Comparison of ENCODE assay signal across 20 mouse cellular contexts in the genomic region with DNA sequence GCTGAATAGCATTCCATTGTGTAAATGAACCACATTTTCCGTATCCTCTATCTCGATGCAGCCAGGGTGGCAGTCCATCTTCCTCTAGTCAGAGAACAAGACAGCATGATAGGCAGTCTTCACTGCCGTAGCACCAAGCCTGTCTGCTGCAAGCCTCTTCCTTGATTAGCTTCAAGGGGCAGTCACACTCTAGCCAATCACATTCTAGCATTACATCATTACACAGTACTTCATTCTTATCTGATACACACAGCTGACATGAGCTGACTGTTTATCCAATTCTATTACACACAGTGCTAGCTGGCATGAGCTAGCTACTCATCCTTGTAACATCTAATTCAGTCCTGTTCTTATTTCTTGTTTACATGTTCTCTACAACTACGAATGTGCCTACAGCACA.
DNase-seq lines count a peak whose midpoint lies in the region; ATAC-seq and TF ChIP-seq lines count a peak whose summit lies in the region.
"Had no signal": no experiment of that assay in that cellular context is flagged by ENCODE, and none has a peak within 500 bp of the region (broad histone marks: within the 10 kb centered on the region; RNA-seq: fewer than 3 reads in every experiment).

No protein-coding gene starts in this region.

- DNase-seq in liver, embryonic 11.5 days (ENCODE audit: low spot score), result no peak
- no peak for DNase-seq in lung, postnatal 36 days
- peak; percentile 29 for DNase-seq in MEL (ENCODE audit: low read depth, low spot score)
- DNase-seq in heart, adult 2 months, result no peak
- DNase-seq in embryo, embryonic 10 days (ENCODE audit: low spot score), result no peak
- DNase-seq: adrenal gland, adult 8-10 months; adrenal gland, postnatal 36 days; cerebellum, adult 11-12 months; cerebellum, adult 9-10 months; cerebellum, postnatal 25 days; gastrocnemius, postnatal 14 days had no signal

- no peaks in the 10 kb centered on the region for H3K79me2 ChIP-seq in MEL (ENCODE audit: control insufficient read depth, insufficient read depth, low read length, poor library complexity)
- no peaks in the 10 kb centered on the region for H3K79me2 ChIP-seq in heart, adult 2 months (replicated peaks; ENCODE audit: control insufficient read depth, insufficient read depth, low read length)

- H3K27me3 ChIP-seq in liver, embryonic 12.5 days (replicated peaks), result no peaks in the 10 kb centered on the region
- H3K27me3 ChIP-seq in liver, embryonic 11.5 days (replicated peaks; ENCODE audit: control insufficient read depth, insufficient read depth, low read length), result no peaks in the 10 kb centered on the region
- no peaks in the 10 kb centered on the region for H3K27me3 ChIP-seq in lung, embryonic 15.5 days
- H3K27me3 ChIP-seq in MEL (ENCODE audit: control insufficient read depth in 1 of 2, insufficient read depth in 2 of 2, low read length in 2 of 2), result no peaks in the 10 kb centered on the region; a peak in 1 of 4 replicates
- no peaks in the 10 kb centered on the region for H3K27me3 ChIP-seq in liver, embryonic 15.5 days
- no peaks in the 10 kb centered on the region for H3K27me3 ChIP-seq in heart, adult 2 months (ENCODE audit: control insufficient read depth, insufficient read depth, low read length)
- H3K27me3 ChIP-seq: embryonic facial prominence, embryonic 13.5 days; forebrain, embryonic 12.5 days; heart, embryonic 12.5 days had no signal

- no peak for TF ChIP-seq EP300 in MEL (IDR thresholded peaks at IDR 0.05; ENCODE audit: low read depth in 1 of 2, low read length in 2 of 2)
- no peak for TF ChIP-seq EP300 in heart, adult 2 months (IDR thresholded peaks at IDR 0.05; ENCODE audit: insufficient read depth, low read depth, low read length)

- no peaks in the 10 kb centered on the region for H3K4me1 ChIP-seq in liver, embryonic 12.5 days
- H3K4me1 ChIP-seq in liver, embryonic 11.5 days (replicated peaks; ENCODE audit: control insufficient read depth, insufficient read depth, low read length), result no peaks in the 10 kb centered on the region
- H3K4me1 ChIP-seq in lung, embryonic 15.5 days, result no peaks in the 10 kb centered on the region; the same call in 1 of the 2 replicates
- H3K4me1 ChIP-seq in MEL (ENCODE audit: control insufficient read depth in 1 of 2, insufficient read depth in 2 of 2, low read length in 2 of 2), result no peaks in the 10 kb centered on the region
- no peaks in the 10 kb centered on the region for H3K4me1 ChIP-seq in liver, embryonic 15.5 days (replicated peaks)
- H3K4me1 ChIP-seq in heart, adult 2 months (ENCODE audit: control insufficient read depth, insufficient read depth, low read length), result no peaks in the 10 kb centered on the region
- H3K4me1 ChIP-seq: embryonic facial prominence, embryonic 13.5 days; forebrain, embryonic 12.5 days; heart, embryonic 12.5 days; hindbrain, embryonic 10.5 days had no signal

- TF ChIP-seq POLR2A in MEL (IDR thresholded peaks at IDR 0.05; ENCODE audit: control insufficient read depth in 1 of 2, insufficient read depth in 1 of 2, low read depth in 1 of 2, low read length in 2 of 2, poor library complexity in 1 of 2), result no peak
- no peak for TF ChIP-seq POLR2A in heart, adult 2 months (IDR thresholded peaks at IDR 0.05; ENCODE audit: insufficient read depth, low read depth, low read length)

- H3K9me3 ChIP-seq in liver, embryonic 12.5 days (replicated peaks), result no peaks in the 10 kb centered on the region
- no peaks in the 10 kb centered on the region for H3K9me3 ChIP-seq in liver, embryonic 11.5 days (ENCODE audit: control insufficient read depth, low read length)
- H3K9me3 ChIP-seq in lung, embryonic 15.5 days, result no peaks in the 10 kb centered on the region
- H3K9me3 ChIP-seq in MEL (replicated peaks; ENCODE audit: insufficient read depth, low read length), result no peaks in the 10 kb centered on the region
- H3K9me3 ChIP-seq in liver, embryonic 15.5 days (replicated peaks), result no peaks in the 10 kb centered on the region
- H3K9me3 ChIP-seq: embryonic facial prominence, embryonic 13.5 days; forebrain, embryonic 12.5 days; heart, embryonic 12.5 days; hindbrain, embryonic 10.5 days had no signal

- H3K4me2 ChIP-seq in liver, embryonic 12.5 days, result no peak overlapping the region
- no peak overlapping the region for H3K4me2 ChIP-seq in liver, embryonic 11.5 days
- H3K4me2 ChIP-seq in lung, embryonic 15.5 days, result no peak overlapping the region
- H3K4me2 ChIP-seq in liver, embryonic 15.5 days, result no peak overlapping the region
- H3K4me2 ChIP-seq: embryonic facial prominence, embryonic 13.5 days; forebrain, embryonic 12.5 days; heart, embryonic 12.5 days; hindbrain, embryonic 14.5 days had no signal

- H3K27ac ChIP-seq in liver, embryonic 12.5 days, result no peak overlapping the region
- no peak overlapping the region for H3K27ac ChIP-seq in liver, embryonic 11.5 days (ENCODE audit: low read depth, low read length)
- no peak overlapping the region for H3K27ac ChIP-seq in lung, embryonic 15.5 days
- H3K27ac ChIP-seq in MEL (ENCODE audit: control insufficient read depth, low read depth, low read length), result no peak overlapping the region
- H3K27ac ChIP-seq in liver, embryonic 15.5 days (replicated peaks), result no peak overlapping the region
- no peak overlapping the region for H3K27ac ChIP-seq in heart, adult 2 months
- H3K27ac ChIP-seq: embryonic facial prominence, embryonic 13.5 days; forebrain, embryonic 12.5 days; hindbrain, embryonic 10.5 days; hindbrain, embryonic 14.5 days had no signal

- no peak overlapping the region for H3K4me3 ChIP-seq in liver, embryonic 12.5 days
- no peak overlapping the region for H3K4me3 ChIP-seq in liver, embryonic 11.5 days (ENCODE audit: low read depth, low read length)
- no peak overlapping the region for H3K4me3 ChIP-seq in lung, embryonic 15.5 days
- H3K4me3 ChIP-seq in MEL (ENCODE audit: control insufficient read depth in 1 of 2, insufficient read depth in 1 of 2, low read depth in 2 of 2, low read length in 2 of 2), result no peak overlapping the region
- H3K4me3 ChIP-seq in liver, embryonic 15.5 days (replicated peaks), result no peak overlapping the region
- H3K4me3 ChIP-seq in heart, adult 2 months, result no peak overlapping the region
- H3K4me3 ChIP-seq: embryonic facial prominence, embryonic 13.5 days; forebrain, embryonic 12.5 days; heart, embryonic 12.5 days; hindbrain, embryonic 10.5 days had no signal

- no peak for TF ChIP-seq RAD21 in MEL (IDR thresholded peaks at IDR 0.05; ENCODE audit: low read depth, low read length)

- intact Hi-C loops in heart, adult 2 months (cut with DNase I), result no loop called here

- WGBS in liver, embryonic 12.5 days (ENCODE audit: insufficient replicate concordance), result 48% methylated on average over 4 of the region's 4 CpGs
- WGBS in liver, embryonic 11.5 days, result 62% methylated on average over 4 of the region's 4 CpGs
- 43% methylated on average over 4 of the region's 4 CpGs for WGBS in lung, embryonic 15.5 days
- 52% methylated on average over 4 of the region's 4 CpGs for WGBS in liver, embryonic 15.5 days (ENCODE audit: insufficient replicate concordance)
- 42% methylated on average over 4 of the region's 4 CpGs for whole genome bisulfite sequencing in heart, adult 2 months

- ATAC-seq in liver, embryonic 12.5 days, result peak; percentile 83
- ATAC-seq in liver, embryonic 11.5 days (replicated peaks; ENCODE audit: low FRiP score), result no peak; the same call in 1 of the 2 replicates
- peak; percentile 64; the same call in 1 of the 2 replicates for ATAC-seq in lung, embryonic 15.5 days (ENCODE audit: borderline replicate concordance, extremely low read depth, low FRiP score, low TSS enrichment)
- peak; percentile 71 for ATAC-seq in liver, embryonic 15.5 days (ENCODE audit: insufficient read depth)
- ATAC-seq: forebrain, embryonic 16.5 days had no signal

- H3K36me3 ChIP-seq in liver, embryonic 12.5 days, result no peaks in the 10 kb centered on the region
- H3K36me3 ChIP-seq in liver, embryonic 11.5 days (ENCODE audit: control insufficient read depth, insufficient read depth, low read length), result no peaks in the 10 kb centered on the region
- H3K36me3 ChIP-seq in lung, embryonic 15.5 days, result no peaks in the 10 kb centered on the region
- no peaks in the 10 kb centered on the region for H3K36me3 ChIP-seq in MEL (ENCODE audit: control insufficient read depth in 1 of 2, insufficient read depth in 2 of 2, low read length in 2 of 2)
- H3K36me3 ChIP-seq in liver, embryonic 15.5 days (replicated peaks), result no peaks in the 10 kb centered on the region
- H3K36me3 ChIP-seq in heart, adult 2 months (ENCODE audit: control insufficient read depth, insufficient read depth, low read length), result no peaks in the 10 kb centered on the region
- H3K36me3 ChIP-seq: embryonic facial prominence, embryonic 13.5 days; forebrain, embryonic 12.5 days; heart, embryonic 12.5 days; hindbrain, embryonic 10.5 days had no signal

- TF ChIP-seq CTCF in MEL (IDR thresholded peaks at IDR 0.05 in 2 of 3, conservative IDR thresholded peaks at IDR 0.05 in 1 of 3; ENCODE audit: control insufficient read depth in 1 of 3, insufficient read depth in 1 of 3, low read depth in 2 of 3, low read length in 3 of 3, poor library complexity in 1 of 3, severe bottlenecking in 1 of 3), result no peak
- TF ChIP-seq CTCF in heart, adult 2 months (IDR thresholded peaks at IDR 0.05), result no peak

- H3K9ac ChIP-seq in liver, embryonic 12.5 days, result no peak overlapping the region
- H3K9ac ChIP-seq in liver, embryonic 11.5 days (ENCODE audit: low read depth, low read length), result no peak overlapping the region
- H3K9ac ChIP-seq in lung, embryonic 15.5 days, result no peak overlapping the region
- H3K9ac ChIP-seq in MEL (ENCODE audit: control insufficient read depth, low read depth, low read length, poor library complexity, severe bottlenecking), result no peak overlapping the region
- H3K9ac ChIP-seq in liver, embryonic 15.5 days, result no peak overlapping the region
- no peak overlapping the region for H3K9ac ChIP-seq in heart, adult 2 months (ENCODE audit: low read depth, low read length)
- H3K9ac ChIP-seq: embryonic facial prominence, embryonic 13.5 days; forebrain, embryonic 12.5 days; heart, embryonic 12.5 days; hindbrain, embryonic 14.5 days had no signal

TF ChIP-seq in MEL, 35 proteins besides CTCF, POLR2A, EP300 and RAD21:
- TF ChIP-seq ELF1 (IDR thresholded peaks at IDR 0.05; ENCODE audit: low read depth, low read length) (no peak), ETS1 (IDR thresholded peaks at IDR 0.05; ENCODE audit: low read depth, low read length) (0 out of 2 replicates have a peak, but pooled peaks have one; percentile 31)
